Mouse (Mus musculus) cerebellum, adult 9-11 months (tissue): ENCODE data around the gene Mbd6.
"Not testable (repeated sequence)": the region's sequence is repeated elsewhere in the genome, so short reads cannot be mapped to it uniquely, and the experiment has no call there.

Experiments used
- DNase-seq: peaks from one replicate; pipeline ENCODE4 v3.0.0; 2022

Mbd6 gene

GRCm38 (mm10) chr10:127288800-127289572 lies at the start of gene Mbd6:
TSS of gene Mbd6 (minus strand) at chr10:127289018.
- peak; percentile 96 for DNase-seq

GRCm38 (mm10) chr10:127337536-127338099 lies 48.8 kb upstream of the Mbd6 start:
- DNase-seq: no peak

- no peak for DNase-seq
These were observed 48.1 kb upstream of the Mbd6 start for GRCm38 (mm10) chr10:127336952-127337351.

- no peak for DNase-seq
These were observed 46.5 kb upstream of the Mbd6 start for GRCm38 (mm10) chr10:127335271-127335670.

- no peak for DNase-seq
These were observed 44.3 kb upstream of the Mbd6 start for GRCm38 (mm10) chr10:127333152-127333551.

GRCm38 (mm10) chr10:127332211-127332874 lies 43.5 kb upstream of the Mbd6 start:
- no peak for DNase-seq

- no peak for DNase-seq
These were observed 41.4 kb upstream of the Mbd6 start for GRCm38 (mm10) chr10:127330212-127330611.

GRCm38 (mm10) chr10:127327461-127328145 lies 38.8 kb upstream of the Mbd6 start:
- DNase-seq: no peak

- DNase-seq: no peak
These were observed 38.0 kb upstream of the Mbd6 start for GRCm38 (mm10) chr10:127326828-127327227.

- DNase-seq: no peak
These were observed 37.4 kb upstream of the Mbd6 start for GRCm38 (mm10) chr10:127326017-127326801.

GRCm38 (mm10) chr10:127325454-127326016 lies 36.7 kb upstream of the Mbd6 start:
- no peak for DNase-seq

GRCm38 (mm10) chr10:127324495-127324894 lies 35.7 kb upstream of the Mbd6 start:
- DNase-seq: no peak

GRCm38 (mm10) chr10:127323131-127323855 lies 34.5 kb upstream of the Mbd6 start:
- DNase-seq: no peak

- no peak for DNase-seq
These were observed 33.9 kb upstream of the Mbd6 start for GRCm38 (mm10) chr10:127322669-127323068.

GRCm38 (mm10) chr10:127322178-127322577 lies 33.4 kb upstream of the Mbd6 start:
- DNase-seq: no peak

GRCm38 (mm10) chr10:127321621-127322020 lies 32.8 kb upstream of the Mbd6 start, which contains the start of gene Arhgap9:
TSS of gene Arhgap9 (plus strand) at chr10:127321964.
- no peak for DNase-seq

GRCm38 (mm10) chr10:127319969-127320368 lies 31.2 kb upstream of the Mbd6 start:
- no peak for DNase-seq

GRCm38 (mm10) chr10:127318009-127318408 lies 29.2 kb upstream of the Mbd6 start:
- no peak for DNase-seq

- DNase-seq: no peak
These were observed 28.5 kb upstream of the Mbd6 start for GRCm38 (mm10) chr10:127317277-127317676.

- DNase-seq: not testable (repeated sequence)
These were observed 26.1 kb upstream of the Mbd6 start for GRCm38 (mm10) chr10:127314950-127315349.

GRCm38 (mm10) chr10:127313516-127313915 lies 24.7 kb upstream of the Mbd6 start:
- DNase-seq: not testable (repeated sequence)
